Mouse (Mus musculus) left cerebral cortex, adult 6 months (tissue): ENCODE measurements around the gene Rxrg. TPM values are rescaled to one million over a fixed set of nuclear protein-coding genes. Genes with fewer than 3 reads are reported as not detected.

Source experiments
- long read RNA-seq, 2 experiments: library from polyadenylated mRNA; unstranded; transcript quantifications; one replicate each; pipeline ENCODE4 v2.0.0; 2019 to 2020
- polyA plus RNA-seq: library from polyadenylated mRNA; unstranded; fragments of <200 nt; fragmentation: Nextera tagmentation; gene quantifications from 2 replicates; pipeline ENCODE4 v1.2.3, GENCODE M21; 2021

Gene Rxrg
- polyA plus RNA-seq = 20.3 and 23.6 TPM in 2 replicates
- long read RNA-seq, experiment 1, transcript Rxrg-201 (10 exons, 2,110 nt) = major isoform, 357 of 382 reads
- long read RNA-seq, experiment 1, partial matches to known transcripts = 6 of 382 reads
- long read RNA-seq, experiment 1, other reads (novel, unspliced or antisense) = 16 of 382 reads
- long read RNA-seq, experiment 2, transcript Rxrg-201 (10 exons, 2,110 nt) = major isoform, 24 of 28 reads
- long read RNA-seq, experiment 2, partial matches to known transcripts = 2 of 28 reads
- long read RNA-seq, experiment 2, other reads (novel, unspliced or antisense) = 2 of 28 reads

GRCm38 (mm10) chr1:167598255-167599081 is at the start of gene Rxrg:
Gene Rxrg, plus strand, starts transcription at chr1:167598384.

GRCm38 (mm10) chr1:167689232-167689261 is 90.9 kb downstream of the Rxrg start, which contains the start of gene Lmx1a:
Gene Lmx1a, plus strand, starts transcription at chr1:167689237.

Other genes starting within 250 kb of the Rxrg start
- gene Aldh9a1, start 248.4 kb upstream of the Rxrg start, polyA plus RNA-seq = 27.0 and 32.1 TPM in 2 replicates
- 309 and 397 TPM in 2 replicates for gene Mgst3, start 204.5 kb upstream of the Rxrg start, polyA plus RNA-seq
- gene Lrrc52, start 131.6 kb upstream of the Rxrg start, polyA plus RNA-seq = not detected in 2 replicates
- gene Lmx1a, start 90.9 kb downstream of the Rxrg start, polyA plus RNA-seq = not detected in 2 replicates